Mouse (Mus musculus) retina, adult 2 months (tissue): ENCODE measurements at regions not wholly inside any gene's neighbourhood (a gene's known extent, or its start where the extent isn't known, plus 50 kb on each side); places are given as distances from the start of the nearest gene placed in this dataset.
"Not testable (repeated sequence)": the region's sequence is repeated elsewhere in the genome, so short reads cannot be mapped to it uniquely, and the experiment has no call there.

ENCODE experiments used
- DNase-seq: peaks from one replicate; pipeline ENCODE4 v3.0.0-alpha.2; 2012; ENCODE audit warnings: low read depth, low spot score

DNA sequence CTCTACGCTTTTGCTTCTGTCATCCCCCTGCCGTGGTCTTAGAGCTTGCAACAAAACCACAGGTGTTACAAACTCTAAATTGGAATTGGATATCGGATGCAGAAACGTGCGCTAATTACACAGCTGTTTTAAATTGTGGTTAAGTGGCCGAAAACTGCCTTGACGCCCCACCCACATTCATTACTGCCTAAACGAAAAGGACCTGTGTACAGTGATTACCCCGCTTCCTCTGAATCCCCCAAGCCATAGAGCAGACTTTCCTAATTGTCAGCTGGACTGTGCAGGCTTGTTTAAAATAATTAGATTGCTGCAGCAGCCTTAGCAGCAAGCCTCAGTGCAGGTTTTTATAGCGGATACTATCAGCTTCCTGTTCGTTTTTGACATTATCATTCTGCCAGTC is 94.7 kb downstream of the Cxxc4 start:
- no peak for DNase-seq

DNA sequence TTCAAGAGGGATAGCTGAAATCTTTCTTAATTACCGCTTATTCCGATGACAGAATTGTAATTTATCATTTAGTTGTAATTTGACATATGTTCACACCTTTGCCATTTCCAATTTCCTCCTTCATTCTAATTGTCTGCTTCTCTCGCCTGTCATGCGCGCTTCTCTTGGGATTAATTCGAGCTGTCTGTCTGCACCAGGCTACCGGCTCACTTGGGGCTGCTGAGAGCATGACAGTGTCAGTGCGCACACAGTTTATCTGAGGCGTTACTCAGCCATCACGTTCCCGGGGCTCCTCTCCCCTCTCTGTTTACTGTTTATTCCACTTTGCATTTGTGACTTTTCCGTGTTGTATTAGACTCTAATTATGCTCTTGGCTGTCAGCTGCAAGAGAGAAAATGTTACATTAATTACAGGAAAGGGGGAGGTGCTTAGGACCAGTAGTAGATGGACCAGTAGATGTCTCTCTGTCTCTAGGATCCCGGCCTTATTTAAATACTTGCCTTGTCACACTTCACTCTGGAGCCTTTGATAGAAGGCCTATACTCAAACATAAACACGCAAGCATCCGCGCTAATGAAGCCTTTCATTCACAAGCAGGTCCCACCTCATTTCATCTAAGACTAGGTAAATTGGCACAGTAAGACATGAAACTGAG is 95.3 kb downstream of the Cxxc4 start:
- DNase-seq: no peak

DNA sequence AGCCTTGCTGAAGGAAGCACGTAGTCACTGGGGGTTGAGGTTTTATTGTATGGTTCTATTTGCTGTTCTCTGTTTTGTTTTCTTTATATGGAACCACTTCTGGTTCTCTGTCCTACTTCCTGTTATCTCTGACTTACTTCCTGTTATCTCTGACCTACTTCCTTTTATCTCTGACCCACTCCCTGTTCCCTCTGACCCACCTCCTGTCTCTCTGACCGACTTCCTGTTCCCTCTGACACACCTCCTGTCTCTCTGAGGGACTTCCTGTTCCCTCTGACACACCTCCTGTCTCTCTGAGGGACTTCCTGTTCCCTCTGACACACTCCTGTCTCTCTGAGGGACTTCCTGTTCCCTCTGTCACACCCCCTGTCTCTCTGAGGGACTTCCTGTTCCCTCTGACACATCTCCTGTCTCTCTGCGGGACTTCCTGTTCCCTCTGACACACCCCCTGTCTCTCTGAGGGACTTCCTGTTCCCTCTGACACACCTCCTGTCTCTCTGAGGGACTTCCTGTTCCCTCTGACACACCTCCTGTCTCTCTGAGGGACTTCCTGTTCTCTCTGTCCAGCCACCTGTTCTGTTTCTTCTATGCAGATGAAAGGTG is 102.9 kb downstream of the Cxxc4 start:
- DNase-seq: not testable (repeated sequence)

DNA sequence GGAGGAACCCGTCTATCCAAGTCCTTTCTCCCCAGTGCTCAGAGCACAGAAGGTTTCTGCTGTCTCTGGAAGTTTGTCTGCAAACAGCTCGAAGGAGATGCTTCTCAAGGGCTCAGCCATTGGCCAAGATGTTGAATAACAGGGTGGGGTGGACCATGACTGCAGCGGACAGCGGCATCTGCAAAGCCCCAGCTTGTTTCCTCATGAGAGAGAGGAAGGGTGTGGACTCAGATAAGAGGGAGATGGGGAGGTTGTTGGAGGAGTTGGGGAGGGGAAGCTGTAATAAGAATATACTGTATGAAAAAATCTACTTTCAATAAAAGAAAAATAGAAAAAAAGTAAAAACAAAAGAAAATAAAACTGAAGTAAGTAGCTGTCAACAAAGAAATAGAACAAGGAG is 129.7 kb downstream of the Cxxc4 start:
- DNase-seq: no peak

DNA sequence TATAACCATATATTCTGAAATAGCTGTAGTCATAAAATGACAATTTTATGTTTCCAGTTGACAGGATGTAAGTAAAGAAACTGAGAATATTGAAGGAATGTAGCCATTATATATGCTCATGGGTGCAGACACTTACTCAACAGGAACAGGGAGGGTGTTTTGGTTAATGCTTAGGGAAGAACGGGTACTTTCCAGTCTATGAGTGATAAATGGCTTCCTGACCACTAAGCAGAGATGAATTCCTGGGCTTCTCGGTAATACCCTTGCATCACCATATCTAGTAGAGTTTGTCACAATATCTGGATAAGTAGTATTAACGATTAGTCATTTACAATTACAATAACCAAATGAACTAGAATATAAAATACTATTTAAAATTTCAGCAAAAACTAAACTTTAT is 130.5 kb downstream of the Cxxc4 start:
- DNase-seq: no peak

DNA sequence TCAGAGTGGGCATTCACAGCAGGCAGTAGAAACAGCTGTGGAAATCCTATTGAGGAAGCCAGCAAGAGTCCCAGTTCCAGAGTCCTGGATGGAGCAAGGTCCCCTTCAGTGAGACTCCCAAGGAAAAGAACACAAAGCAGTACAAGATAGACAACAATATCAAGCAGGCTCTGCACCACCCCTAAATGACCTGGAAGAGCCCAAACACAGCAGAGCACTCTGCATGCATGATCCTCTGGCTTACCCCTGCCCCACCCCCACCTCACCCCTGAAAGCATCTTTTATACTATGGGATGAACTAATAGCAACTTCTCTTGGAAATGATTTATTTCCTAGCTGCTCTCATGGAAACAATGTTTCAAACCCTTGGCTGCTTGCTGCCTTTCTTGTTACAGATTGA is 132.3 kb downstream of the Cxxc4 start:
- no peak for DNase-seq

DNA sequence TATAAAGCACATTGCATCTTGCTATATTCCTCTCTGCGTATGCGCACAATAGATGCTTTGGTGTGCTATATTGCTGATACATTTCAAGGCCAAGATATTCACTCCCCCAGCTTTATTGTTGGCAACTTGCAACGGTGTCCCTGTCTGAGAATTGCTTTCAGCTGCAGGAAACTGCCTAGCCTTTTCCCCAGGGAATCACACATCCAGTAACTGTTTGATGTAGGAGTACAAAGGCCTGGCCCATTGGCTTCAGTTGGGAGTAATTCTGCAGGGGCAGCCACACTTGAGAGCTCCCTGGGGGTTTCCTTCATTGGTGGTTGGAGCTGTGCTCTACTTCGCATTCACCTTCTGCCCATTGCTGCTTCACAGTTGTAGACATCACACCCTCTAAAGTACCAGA is 132.8 kb downstream of the Cxxc4 start:
- no peak for DNase-seq

DNA sequence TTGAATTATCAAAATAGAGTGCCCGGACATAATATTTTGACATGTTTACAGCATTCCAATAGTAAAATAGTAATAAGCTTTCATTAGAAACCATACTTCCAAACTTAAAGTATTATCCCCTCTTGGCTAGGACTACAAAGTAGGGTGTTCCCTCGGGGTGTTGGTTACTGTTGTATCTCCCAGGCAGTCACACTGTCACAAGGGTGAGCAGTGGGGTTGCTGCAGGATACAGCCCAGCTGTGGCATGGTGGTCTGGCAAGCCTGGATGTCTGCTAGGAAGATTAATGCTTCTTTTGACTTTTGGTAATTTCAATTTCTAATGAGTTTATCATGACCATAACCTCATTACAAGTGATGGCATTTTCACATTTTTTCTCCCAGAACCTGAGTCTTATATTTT is 143.3 kb downstream of the Cxxc4 start:
- no peak for DNase-seq

DNA sequence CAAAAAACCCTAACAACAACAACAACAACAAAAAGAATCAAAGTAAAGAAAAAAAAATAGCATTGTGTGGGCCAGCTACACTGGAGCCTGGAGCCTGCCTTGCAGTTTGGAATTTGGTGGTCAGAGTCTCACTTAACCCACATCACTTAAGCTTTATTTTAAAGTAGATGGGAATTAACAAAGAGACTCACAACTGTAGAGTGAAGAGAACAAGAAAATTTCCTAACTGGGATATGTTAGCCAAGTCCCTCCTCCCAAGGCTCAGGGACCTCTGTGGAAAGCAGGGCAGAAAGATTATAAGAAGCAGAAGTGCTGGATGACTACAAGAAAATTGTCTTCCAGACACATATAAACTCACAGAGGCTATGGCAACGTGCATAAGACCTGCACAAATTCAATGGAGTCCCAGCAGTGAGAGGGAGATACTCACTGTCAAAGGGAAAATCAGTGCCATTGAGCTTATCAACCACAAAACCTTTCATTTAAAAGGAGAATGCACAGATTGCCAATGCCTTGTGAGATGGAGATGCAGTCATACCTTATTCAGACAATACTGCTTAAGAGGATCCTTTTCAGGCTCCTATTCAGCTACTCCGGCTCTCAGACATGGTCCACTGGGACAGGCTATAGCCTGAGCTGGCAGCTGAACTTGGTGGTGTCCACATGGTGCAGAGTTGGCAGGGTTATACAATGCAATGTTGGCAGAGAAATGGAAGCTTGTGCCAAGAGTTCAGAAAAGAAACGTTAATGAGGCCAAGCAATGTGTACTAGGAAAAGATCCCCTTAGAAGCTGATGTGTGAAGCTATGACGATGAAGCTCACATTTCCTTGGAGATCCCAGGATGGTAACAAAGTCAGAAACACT is 154.4 kb downstream of the Cxxc4 start:
- no peak for DNase-seq

DNA sequence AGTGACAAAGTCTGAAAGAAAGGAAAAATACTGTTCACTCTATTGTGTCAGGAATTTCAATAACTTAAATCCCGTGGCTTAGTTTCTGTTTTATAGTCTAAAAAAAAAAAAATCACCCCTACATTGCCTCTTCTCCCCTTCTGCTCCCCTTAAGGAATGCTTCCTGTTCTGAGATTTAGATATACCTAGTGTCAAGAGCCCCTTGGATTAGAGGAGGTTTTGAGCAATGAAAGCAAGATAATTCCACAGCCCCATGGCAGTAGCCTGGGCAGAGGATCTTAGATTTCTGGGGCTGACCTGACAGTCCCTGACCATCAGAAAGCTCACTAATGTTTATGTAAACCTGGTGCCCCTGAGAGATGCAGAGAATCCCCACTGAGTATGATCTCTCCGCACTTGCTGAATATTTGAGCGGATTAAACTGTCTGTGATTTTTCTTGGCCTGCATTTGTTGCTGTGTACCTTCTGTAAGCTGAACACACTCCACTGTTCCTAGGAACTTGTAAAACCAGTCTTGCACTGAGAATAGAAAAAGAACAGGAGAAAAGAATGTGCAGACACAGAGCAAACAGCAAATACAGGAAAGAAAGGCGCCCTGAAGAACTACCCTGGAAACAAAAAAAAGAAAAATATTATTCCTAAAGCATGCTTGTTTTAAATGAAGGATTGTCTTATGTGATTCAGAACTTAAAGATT is 164.3 kb downstream of the Cxxc4 start:
- no peak for DNase-seq

DNA sequence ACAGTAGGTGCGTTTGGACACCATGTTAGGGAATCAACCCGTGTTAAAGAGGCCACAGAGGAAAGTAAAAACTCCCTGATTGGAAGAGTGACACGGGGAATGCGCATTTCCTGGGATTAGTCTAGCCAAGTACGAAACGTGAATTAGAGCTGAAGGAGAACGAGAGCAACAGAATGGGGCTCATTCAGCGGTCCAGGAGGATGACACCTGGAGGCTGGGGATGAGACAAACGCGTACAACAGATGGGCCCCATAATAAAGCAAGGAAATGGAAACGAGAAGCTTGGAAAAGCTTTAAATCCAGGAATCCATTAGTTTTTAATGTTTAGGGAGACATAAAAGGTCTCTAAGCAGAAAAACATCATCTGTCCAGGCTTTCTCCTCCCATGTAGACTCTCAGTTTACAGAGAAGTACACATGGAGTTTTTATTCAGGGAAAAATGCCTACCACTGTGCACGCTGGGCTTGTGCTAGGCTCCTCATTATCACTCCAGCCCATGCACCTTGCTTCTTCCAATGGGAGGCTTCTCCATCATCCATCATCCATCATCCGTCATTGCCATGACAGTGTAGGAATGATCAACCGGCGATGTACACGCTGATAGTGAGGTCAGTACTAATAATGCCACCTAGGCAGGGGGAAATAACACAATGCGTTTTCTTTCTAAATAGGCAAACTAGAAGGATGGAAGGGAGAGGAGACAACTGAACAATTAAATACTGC is 179.5 kb downstream of the Cxxc4 start:
- no peak for DNase-seq

DNA sequence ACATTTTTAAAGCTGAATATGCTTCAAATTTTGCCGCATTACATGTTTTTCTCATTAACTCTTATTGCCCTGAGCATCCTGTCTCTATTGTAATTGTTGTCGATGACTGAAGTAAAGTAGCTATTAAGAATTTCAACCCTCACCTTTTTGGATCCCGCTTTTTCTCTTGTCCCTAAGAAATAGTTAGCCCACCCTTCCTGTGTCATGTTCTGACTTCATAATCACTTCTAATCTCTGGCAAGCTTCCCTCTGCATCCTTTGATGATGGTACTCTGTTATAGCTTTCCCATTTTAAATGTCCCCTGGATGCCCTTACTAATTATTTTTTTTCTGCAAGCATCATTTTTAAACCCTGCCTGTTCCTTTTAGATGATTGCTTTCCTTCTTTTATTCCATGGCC is 191.3 kb downstream of the Cxxc4 start:
- DNase-seq: no peak

DNA sequence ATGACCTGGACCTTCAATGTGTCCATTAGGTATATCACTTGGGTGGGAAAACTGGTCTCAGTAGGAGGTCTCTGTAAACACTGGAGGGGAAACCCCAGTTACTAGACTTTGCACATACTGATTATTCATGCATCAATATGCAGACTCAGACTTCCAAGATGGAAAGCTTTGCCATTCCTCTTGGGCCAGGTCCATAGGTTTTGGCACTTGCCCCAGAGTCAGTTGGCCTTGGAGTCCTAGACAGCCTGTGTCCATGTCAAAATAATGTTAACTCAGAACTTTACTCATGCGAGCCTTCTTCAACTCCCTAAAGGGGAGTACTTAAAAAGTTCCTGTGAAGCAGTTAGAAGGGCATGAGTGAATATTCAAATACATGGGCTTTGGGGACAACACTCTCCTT is 230.3 kb downstream of the Cxxc4 start:
- no peak for DNase-seq

DNA sequence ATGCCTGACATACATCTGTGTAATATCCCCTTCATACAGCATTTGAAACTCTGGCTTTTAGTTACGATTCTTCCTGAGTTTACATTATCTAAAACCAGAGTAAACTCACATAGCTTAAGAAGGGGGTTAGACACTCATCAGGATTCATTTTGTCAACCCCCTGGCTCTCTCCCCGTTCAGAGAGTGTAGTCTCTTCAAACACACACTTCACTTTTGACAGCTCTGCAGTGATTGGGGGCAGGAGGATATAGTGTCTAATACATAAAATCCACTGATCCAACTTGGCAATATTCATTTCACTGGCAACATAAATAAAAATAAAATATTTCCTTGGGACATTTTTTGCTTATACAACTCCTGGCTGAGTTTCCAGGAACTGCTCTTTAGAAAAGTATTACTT is 251.0 kb downstream of the Cxxc4 start:
- DNase-seq: no peak

DNA sequence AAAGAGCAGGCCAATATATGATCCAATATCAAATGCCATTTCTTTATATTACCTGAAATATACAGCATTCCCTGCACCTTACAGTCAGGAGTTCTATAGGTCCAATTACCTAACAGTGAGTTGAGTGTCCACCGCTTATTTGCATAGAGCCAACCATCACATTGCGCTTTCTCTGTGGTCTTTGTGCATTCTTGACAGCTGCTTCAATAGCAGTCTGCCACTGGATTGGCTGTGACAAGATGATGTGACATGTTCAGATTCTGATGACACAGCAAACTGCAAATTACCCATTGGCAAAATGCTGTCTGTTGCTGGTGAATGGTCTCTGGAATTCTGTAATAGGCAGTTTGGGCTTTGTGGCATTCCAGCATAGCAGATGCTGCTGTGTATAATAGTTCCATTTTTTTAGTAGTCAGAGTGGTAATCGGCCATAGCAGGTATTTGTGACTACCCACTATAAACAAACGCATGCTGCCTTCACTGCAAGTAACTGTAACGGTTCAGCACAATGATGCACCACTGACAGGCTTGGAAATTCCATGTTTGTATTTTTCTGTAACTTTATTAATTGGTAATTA is 253.8 kb downstream of the Cxxc4 start:
- no peak for DNase-seq

DNA sequence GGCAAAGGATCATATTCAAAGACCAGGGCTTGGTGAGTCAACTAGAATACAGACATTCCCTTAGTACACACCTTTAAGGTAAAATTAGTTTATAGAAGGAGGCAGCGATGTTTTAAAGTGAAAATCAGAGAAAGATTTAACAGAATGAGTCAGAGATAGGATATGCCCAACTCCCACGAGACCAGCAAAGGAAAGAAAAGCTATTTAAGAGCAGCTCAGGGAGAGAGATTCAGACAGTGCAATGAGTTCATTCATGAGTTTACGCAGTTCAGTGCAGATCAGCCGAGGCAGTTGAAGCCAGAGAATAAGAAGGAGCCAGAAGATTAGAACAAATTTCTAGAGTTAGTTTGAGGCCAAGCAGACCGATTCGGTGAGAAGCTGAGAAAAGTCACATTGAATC is 273.4 kb downstream of the Cxxc4 start:
- DNase-seq: no peak

DNA sequence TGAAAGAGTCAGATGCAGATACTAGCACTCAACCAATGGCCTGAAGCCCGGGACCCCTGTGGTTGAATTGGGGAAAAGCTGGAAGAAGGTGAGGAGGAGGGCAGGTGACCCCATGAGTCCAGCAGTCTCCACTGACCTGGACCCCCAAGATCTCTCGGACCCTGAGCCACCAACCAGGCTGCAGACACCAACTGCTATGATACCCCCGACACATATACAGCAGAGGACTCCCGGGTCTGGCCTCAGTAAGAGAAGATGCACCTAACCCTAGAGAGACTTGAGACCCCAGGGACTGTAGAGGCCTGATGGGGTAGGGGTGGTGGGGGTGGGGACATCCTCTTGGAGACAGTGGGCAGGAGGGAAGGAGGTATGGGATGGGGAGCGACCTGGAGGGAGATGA is 289.5 kb downstream of the Cxxc4 start:
- DNase-seq: no peak

DNA sequence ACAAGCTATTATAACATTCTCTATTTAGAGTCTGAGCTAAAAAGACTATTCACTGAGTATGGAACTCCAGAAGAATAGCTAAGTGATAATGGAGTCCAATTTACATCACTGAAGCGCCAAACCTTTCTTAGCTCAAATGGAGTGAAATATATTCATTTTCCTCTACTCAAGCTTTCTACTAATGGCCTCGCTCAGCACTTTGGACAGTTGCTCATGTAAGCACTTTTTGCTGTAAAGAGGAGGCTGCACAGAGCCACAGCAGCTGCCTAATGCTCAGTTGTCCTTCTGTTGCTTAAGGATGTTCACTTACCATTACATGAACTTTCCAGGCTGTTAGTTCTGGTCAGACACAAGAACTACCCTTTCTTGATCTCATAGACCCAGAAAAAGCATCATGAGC is 268.7 kb upstream of the Tacr3 start:
- DNase-seq: no peak

DNA sequence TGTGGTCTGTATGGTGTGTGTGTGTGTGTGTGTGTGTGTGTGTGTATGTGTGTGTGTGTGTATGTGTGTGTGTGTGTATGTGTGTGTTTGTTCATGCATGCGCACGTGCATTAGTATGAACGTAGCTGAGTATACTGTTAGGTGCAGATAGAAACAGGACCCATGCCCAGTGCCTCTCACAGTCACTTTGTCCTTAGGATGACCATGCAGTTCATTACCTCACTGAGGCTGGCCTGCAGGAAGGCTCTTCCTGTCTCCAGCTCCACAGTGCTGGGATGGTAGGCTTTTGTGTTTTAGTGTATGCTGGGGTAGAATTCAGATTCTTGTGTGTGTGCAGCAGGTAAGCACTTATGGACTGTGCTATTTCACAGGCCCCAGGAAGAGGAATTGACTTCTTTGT is 250.0 kb upstream of the Tacr3 start:
- no peak for DNase-seq

DNA sequence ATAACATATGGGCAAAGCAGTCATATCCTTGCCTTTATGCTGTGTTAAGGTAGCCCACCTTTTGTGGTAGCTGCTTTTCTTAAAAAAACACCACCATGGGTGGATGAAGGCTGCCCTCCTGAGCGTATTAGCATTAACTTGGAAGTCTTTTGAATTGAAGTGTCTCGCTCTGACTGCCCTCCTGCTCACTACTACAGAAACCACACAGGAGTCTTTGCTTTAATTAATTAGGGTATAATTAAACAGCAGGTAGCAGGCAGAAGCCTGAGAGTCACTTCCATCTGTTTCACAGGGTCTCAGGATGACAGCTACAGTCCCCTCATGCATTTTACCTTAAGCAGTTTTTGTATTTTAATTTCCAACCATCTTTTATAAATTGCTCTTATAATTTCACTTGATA is 240.2 kb upstream of the Tacr3 start:
- no peak for DNase-seq

DNA sequence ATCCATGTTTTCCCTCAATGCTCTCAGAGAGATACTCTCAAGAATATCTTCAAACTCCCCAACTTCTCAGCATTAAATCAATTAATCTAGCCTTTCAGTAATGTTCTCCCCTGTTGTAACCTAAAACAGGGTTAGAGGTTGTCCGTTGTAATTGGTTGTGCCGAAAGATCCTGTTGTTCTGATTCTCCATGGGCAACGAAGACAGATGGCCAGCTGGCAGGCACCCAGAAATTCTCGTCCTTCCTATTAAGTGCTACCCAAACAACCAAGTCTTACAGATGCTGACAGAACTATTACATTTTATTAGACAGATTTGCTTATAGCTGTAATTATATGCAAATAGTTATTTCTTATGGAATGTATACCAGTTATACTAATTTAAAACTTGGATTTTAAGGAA is 225.9 kb upstream of the Tacr3 start:
- DNase-seq: no peak
